Mouse (Mus musculus): Measurements from ENCODE around the gene Cyb5r3.

- TF ChIP-seq CTCF (IDR thresholded peaks at IDR 0.05; ENCODE audit: extremely low read depth, insufficient read depth, insufficient read length, insufficient replicate concordance) (no peak), POLR2A (IDR thresholded peaks at IDR 0.05; ENCODE audit: low read depth, low read length) (no peak)
Measured at GRCm38 (mm10) chr15:83168875-83169771, 3.3 kb downstream of the Cyb5r3 start.

Data from spleen, adult 2 months (tissue).